Mouse (Mus musculus): ENCODE measurements around the gene Tceal8. TPM values are rescaled to one million over a fixed set of nuclear protein-coding genes. Genes with fewer than 3 reads are reported as not detected.

Gene Tceal8
- polyA plus RNA-seq, 1 experiment from 2014 or later, result 193 TPM

- ATAC-seq (ENCODE audit: insufficient read depth), result no peak
- DNase-seq, result peak; percentile 55
Measured at GRCm38 (mm10) chrX:136196873-136197272, 24.7 kb upstream of the Tceal8 start.

GRCm38 (mm10) chrX:136195193-136195944 lies 23.2 kb upstream of the Tceal8 start:
- DNase-seq (no peak), ATAC-seq (ENCODE audit: insufficient read depth) (no peak)
- 76% methylated on average over 16 of the region's 16 CpGs for WGBS
- no peak overlapping the region for H3K9ac ChIP-seq
- no peaks in the 10 kb centered on the region for H3K4me1 ChIP-seq (ENCODE audit: insufficient read depth)
- H3K27me3 ChIP-seq (ENCODE audit: insufficient read depth, low read length), result no peaks in the 10 kb centered on the region
- H3K9me3 ChIP-seq (ENCODE audit: low read depth, low read length), result no peaks in the 10 kb centered on the region
- no peak for TF ChIP-seq CTCF (IDR thresholded peaks at IDR 0.05; ENCODE audit: low read depth)
- H3K4me3 ChIP-seq (ENCODE audit: low read depth, low read length), result no peak overlapping the region
- H3K36me3 ChIP-seq (ENCODE audit: insufficient read depth), result no peaks in the 10 kb centered on the region
- H3K27ac ChIP-seq (ENCODE audit: low read depth), result no peak overlapping the region
- no peak overlapping the region for H3K4me2 ChIP-seq

More at GRCm38 (mm10) chrX:136196873-136197272, 24.7 kb upstream of the Tceal8 start:
- Histone ChIP-seq H3K9ac (no peak overlapping the region), H3K4me2 (no peak overlapping the region), H3K4me1 (ENCODE audit: insufficient read depth) (no peaks in the 10 kb centered on the region), H3K27me3 (ENCODE audit: insufficient read depth, low read length) (no peaks in the 10 kb centered on the region), H3K4me3 (ENCODE audit: low read depth, low read length) (no peak overlapping the region), H3K9me3 (ENCODE audit: low read depth, low read length) (no peaks in the 10 kb centered on the region), H3K27ac (ENCODE audit: low read depth) (no peak overlapping the region), H3K36me3 (ENCODE audit: insufficient read depth) (no peaks in the 10 kb centered on the region)
- WGBS, result 40% methylated on average over 1 of the region's 1 CpGs
- TF ChIP-seq CTCF (IDR thresholded peaks at IDR 0.05; ENCODE audit: low read depth), result peak; percentile 55

GRCm38 (mm10) chrX:136183107-136183506 lies 11.0 kb upstream of the Tceal8 start:
- no peak overlapping the region for H3K9ac ChIP-seq
- no peaks in the 10 kb centered on the region for H3K4me1 ChIP-seq (ENCODE audit: insufficient read depth)
- H3K27me3 ChIP-seq (ENCODE audit: insufficient read depth, low read length), result no peaks in the 10 kb centered on the region
- H3K27ac ChIP-seq (ENCODE audit: low read depth), result no peak overlapping the region
- H3K36me3 ChIP-seq (ENCODE audit: insufficient read depth), result no peaks in the 10 kb centered on the region
- ATAC-seq (ENCODE audit: insufficient read depth), result no peak
- TF ChIP-seq CTCF (IDR thresholded peaks at IDR 0.05; ENCODE audit: low read depth), result no peak
- no peaks in the 10 kb centered on the region for H3K9me3 ChIP-seq (ENCODE audit: low read depth, low read length)
- 74% methylated on average over 1 of the region's 1 CpGs for WGBS
- H3K4me3 ChIP-seq (ENCODE audit: low read depth, low read length), result no peak overlapping the region
- H3K4me2 ChIP-seq, result no peak overlapping the region
- no peak for DNase-seq

- no peak overlapping the region for H3K4me2 ChIP-seq
- peak; percentile 38 for DNase-seq
Measured at GRCm38 (mm10) chrX:136180897-136181553, 8.9 kb upstream of the Tceal8 start.

DNA sequence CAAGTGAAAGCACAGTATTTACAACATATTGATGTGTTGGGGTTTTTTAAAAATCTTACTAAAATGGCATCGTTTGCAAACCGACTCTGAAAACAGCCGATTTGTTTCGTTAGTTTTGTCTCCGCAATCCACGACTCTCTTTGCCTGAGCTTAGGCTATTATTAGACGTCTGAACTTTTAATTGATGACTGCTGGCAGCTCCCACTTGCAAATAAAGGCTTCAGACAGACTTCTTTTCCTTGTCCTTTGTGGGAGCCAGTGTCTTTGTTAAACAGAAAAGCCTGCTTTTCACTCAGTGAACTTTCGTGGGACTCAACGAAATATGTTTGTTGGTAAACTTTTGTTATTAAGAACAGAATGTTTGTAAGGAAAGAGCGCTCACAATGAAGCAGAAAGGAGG lies 644 bp upstream of the Tceal8 start:
- no peaks in the 10 kb centered on the region for H3K9me3 ChIP-seq (ENCODE audit: low read depth, low read length)
- TF ChIP-seq CTCF (IDR thresholded peaks at IDR 0.05; ENCODE audit: low read depth), result no peak

More at GRCm38 (mm10) chrX:136180897-136181553, 8.9 kb upstream of the Tceal8 start:
- H3K9ac ChIP-seq, result no peak overlapping the region
- no peaks in the 10 kb centered on the region for H3K27me3 ChIP-seq (ENCODE audit: insufficient read depth, low read length)
- ATAC-seq (ENCODE audit: insufficient read depth), result peak; percentile 74
- H3K4me3 ChIP-seq (ENCODE audit: low read depth, low read length), result no peak overlapping the region
- H3K9me3 ChIP-seq (ENCODE audit: low read depth, low read length), result no peaks in the 10 kb centered on the region
- H3K36me3 ChIP-seq (ENCODE audit: insufficient read depth), result no peaks in the 10 kb centered on the region
- WGBS, result 27% methylated on average over 11 of the region's 11 CpGs
- H3K27ac ChIP-seq (ENCODE audit: low read depth), result no peak overlapping the region
- no peaks in the 10 kb centered on the region for H3K4me1 ChIP-seq (ENCODE audit: insufficient read depth)
- TF ChIP-seq CTCF (IDR thresholded peaks at IDR 0.05; ENCODE audit: low read depth), result no peak

DNA sequence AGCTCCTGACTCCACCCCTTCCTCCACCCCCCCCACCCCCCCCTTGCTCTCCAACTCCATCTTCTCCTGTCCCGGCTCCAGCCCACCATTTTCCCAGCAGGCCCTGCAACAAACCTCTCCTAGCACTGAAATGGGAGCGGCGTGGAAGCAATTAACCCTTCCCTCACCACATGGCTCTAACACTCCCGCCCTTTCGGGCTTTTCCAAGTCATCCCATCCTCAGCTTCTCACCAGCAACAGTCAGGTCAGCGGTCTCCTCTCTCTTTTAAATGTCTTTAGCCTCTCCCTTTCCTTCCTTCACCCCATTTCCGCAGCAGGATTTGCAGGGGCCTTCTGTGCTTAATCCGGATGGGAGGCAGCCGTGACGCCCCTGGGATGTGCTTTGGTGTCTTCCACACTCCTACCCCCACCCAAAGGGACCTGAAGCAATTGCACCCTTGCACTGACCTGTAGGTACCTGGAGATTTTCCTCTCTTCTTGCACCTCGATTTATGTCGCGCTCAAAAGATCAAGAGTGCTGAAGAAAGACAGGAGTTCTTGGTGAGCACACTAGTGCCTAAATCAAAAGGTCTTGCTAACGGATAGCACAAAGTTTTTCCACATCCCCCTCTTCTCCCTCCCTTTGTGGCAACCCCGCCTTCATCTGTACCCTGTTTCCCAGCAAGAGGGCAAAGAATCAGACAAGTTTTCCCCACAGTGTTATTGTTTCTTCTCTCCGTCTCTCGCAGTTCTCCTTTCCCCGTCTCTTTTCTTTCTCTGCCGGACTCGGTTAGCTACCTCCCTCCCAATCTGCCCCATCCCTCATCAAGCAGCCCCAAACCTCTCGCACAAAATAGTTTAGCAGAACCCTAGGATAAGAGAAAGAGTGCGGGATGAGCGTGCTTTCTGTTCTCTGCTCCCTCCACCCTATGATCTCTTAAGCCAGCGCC lies 689 bp downstream of the Tceal8 start:
- Histone ChIP-seq H3K36me3 (ENCODE audit: insufficient read depth) (0 out of 2 replicates have a peak, but pooled peaks cover 7% of the 10 kb centered on the region), H3K4me2 (peak overlapping the region; percentile 64), H3K4me1 (ENCODE audit: insufficient read depth) (no peaks in the 10 kb centered on the region), H3K9me3 (ENCODE audit: low read depth, low read length) (no peaks in the 10 kb centered on the region), H3K27me3 (ENCODE audit: insufficient read depth, low read length) (no peaks in the 10 kb centered on the region), H3K4me3 (ENCODE audit: low read depth, low read length) (peak overlapping the region; percentile 61), H3K27ac (ENCODE audit: low read depth) (peak overlapping the region; percentile 94), H3K9ac (peak overlapping the region; percentile 77)
- DNase-seq (peak; percentile 84), ATAC-seq (ENCODE audit: insufficient read depth) (peak; percentile 62)
- WGBS, result 11% methylated on average over 24 of the region's 24 CpGs
- no peak for TF ChIP-seq CTCF (IDR thresholded peaks at IDR 0.05; ENCODE audit: low read depth)

More for the DNA sequence above, 644 bp upstream of the Tceal8 start:
- no peaks in the 10 kb centered on the region for H3K27me3 ChIP-seq (ENCODE audit: insufficient read depth, low read length)
- H3K4me1 ChIP-seq (ENCODE audit: insufficient read depth), result no peaks in the 10 kb centered on the region
- 17% methylated on average over 10 of the region's 10 CpGs for WGBS
- H3K27ac ChIP-seq (ENCODE audit: low read depth), result peak overlapping the region; percentile 81
- H3K4me3 ChIP-seq (ENCODE audit: low read depth, low read length), result peak overlapping the region; percentile 61
- H3K36me3 ChIP-seq (ENCODE audit: insufficient read depth), result 0 out of 2 replicates have a peak, but pooled peaks cover 7% of the 10 kb centered on the region
- peak overlapping the region; percentile 58 for H3K4me2 ChIP-seq
- peak overlapping the region; percentile 50 for H3K9ac ChIP-seq
- DNase-seq, result peak; percentile 67
- no peak for ATAC-seq (ENCODE audit: insufficient read depth)

All from lung, embryonic 14.5 days (tissue).